Mouse (Mus musculus) liver, embryonic 13.5 days (tissue): Measurements from ENCODE around the gene Spp1. TPM values are rescaled to one million over a fixed set of nuclear protein-coding genes. Genes with fewer than 3 reads are reported as not detected.

Experiments
- ATAC-seq: fragments of 200-750 bp; cut with Nextera tagmentation; 2 replicates; pipeline ENCODE4 v1.8.0; 2017; ENCODE audit warnings: low read depth, mild to moderate bottlenecking, moderate number of reproducible peaks, moderate library complexity
- DNase-seq: peaks from one replicate; pipeline ENCODE4 v3.0.0; 2022
- H3K27ac ChIP-seq: fragments of 300-500 bp; sonication (generic); 2 replicates; pipeline ENCODE4 v1.5.1; 2015; ENCODE audit warnings: moderate library complexity, mild to moderate bottlenecking, inconsistent platforms
- H3K27me3 ChIP-seq: fragments of 300-500 bp; sonication (generic); 2 replicates; pipeline ENCODE4 v1.6.1; 2015; ENCODE audit warnings: mild to moderate bottlenecking, inconsistent platforms
- H3K36me3 ChIP-seq: fragments of 300-500 bp; sonication (generic); 2 replicates; pipeline ENCODE4 v1.6.1; 2015; ENCODE audit warnings: mild to moderate bottlenecking, inconsistent platforms
- H3K4me1 ChIP-seq: fragments of 300-500 bp; sonication (generic); replicated peaks from 2 replicates; pipeline ENCODE4 v1.6.1; 2015; ENCODE audit warnings: inconsistent platforms
- H3K4me2 ChIP-seq: fragments of 300-500 bp; sonication (generic); 2 replicates; pipeline ENCODE4 v1.6.1; 2015; ENCODE audit warnings: inconsistent platforms, mild to moderate bottlenecking, moderate library complexity
- H3K4me3 ChIP-seq: fragments of 300-500 bp; sonication (generic); replicated peaks from 2 replicates; pipeline ENCODE4 v1.5.1; 2015; ENCODE audit warnings: mild to moderate bottlenecking, inconsistent platforms
- H3K9ac ChIP-seq: fragments of 300-500 bp; sonication (generic); 2 replicates; pipeline ENCODE4 v1.6.1; 2015; ENCODE audit warnings: mild to moderate bottlenecking, inconsistent platforms
- H3K9me3 ChIP-seq: fragments of 300-500 bp; sonication (generic); replicated peaks from 2 replicates; pipeline ENCODE4 v1.6.1; 2016; ENCODE audit warnings: inconsistent platforms
- WGBS: fragments of 180-500 bp; shearing (Covaris S2); methylation state at CpG from one replicate; pipeline ENCODE4 v1.1.7; 2015; ENCODE audit not compliant: insufficient replicate concordance; 5-methylcytosine and 5-hydroxymethylcytosine counted together
- polyA plus RNA-seq: library from polyadenylated mRNA; unstranded; fragments of >200 nt; fragmentation: Nextera tagmentation; extraction: Ambion mirVana; gene quantifications from 2 replicates; pipeline ENCODE4 v1.2.1, GENCODE M21; 2015

The Spp1 gene
- polyA plus RNA-seq, 1 experiment from 2014 or later = 3.6 TPM

GRCm38 (mm10) chr5:104405051-104405450 lies 29.9 kb upstream of the Spp1 start:
- H3K4me3 ChIP-seq = no peak overlapping the region
- no peak overlapping the region for H3K4me2 ChIP-seq
- no peak overlapping the region for H3K9ac ChIP-seq
- no peaks in the 10 kb centered on the region for H3K27me3 ChIP-seq
- no peaks in the 10 kb centered on the region for H3K9me3 ChIP-seq
- no peaks in the 10 kb centered on the region for H3K36me3 ChIP-seq
- DNase-seq (no peak), ATAC-seq (no peak)
- no peak overlapping the region for H3K27ac ChIP-seq
- 66% methylated on average over 3 of the region's 3 CpGs for WGBS
- no peaks in the 10 kb centered on the region for H3K4me1 ChIP-seq

DNA sequence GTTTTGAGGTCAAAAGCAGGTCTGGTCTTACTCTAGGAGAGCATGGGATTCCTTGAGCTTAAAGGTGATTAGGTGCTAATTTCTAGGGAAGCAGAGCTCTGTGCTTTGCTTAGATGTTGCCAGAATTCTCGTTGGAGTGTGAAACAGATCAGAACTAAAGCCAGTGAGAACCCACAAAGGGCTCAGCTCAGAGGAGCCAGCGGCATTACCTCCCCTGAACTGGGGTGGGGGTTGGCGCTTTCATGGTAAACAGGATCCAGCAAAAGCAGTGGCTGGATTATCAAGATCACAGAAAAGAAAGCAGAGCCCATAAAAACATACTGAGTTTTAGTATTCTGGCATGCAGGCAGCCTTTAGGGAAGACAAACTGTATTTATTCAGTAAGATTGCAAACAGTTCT lies 28.2 kb upstream of the Spp1 start:
- no peaks in the 10 kb centered on the region for H3K9me3 ChIP-seq
- no peak overlapping the region for H3K27ac ChIP-seq
- H3K4me2 ChIP-seq = no peak overlapping the region
- H3K4me3 ChIP-seq = no peak overlapping the region
- no peak for ATAC-seq
- 23% methylated on average over 3 of the region's 3 CpGs for WGBS
- DNase-seq = no peak
- H3K4me1 ChIP-seq = no peaks in the 10 kb centered on the region
- H3K36me3 ChIP-seq = no peaks in the 10 kb centered on the region
- no peaks in the 10 kb centered on the region for H3K27me3 ChIP-seq
- H3K9ac ChIP-seq = no peak overlapping the region

GRCm38 (mm10) chr5:104407541-104408231 lies 27.2 kb upstream of the Spp1 start:
- 52% methylated on average over 2 of the region's 2 CpGs for WGBS
- no peaks in the 10 kb centered on the region for H3K36me3 ChIP-seq
- H3K4me1 ChIP-seq = no peaks in the 10 kb centered on the region
- no peak overlapping the region for H3K9ac ChIP-seq
- no peak overlapping the region for H3K4me2 ChIP-seq
- no peaks in the 10 kb centered on the region for H3K9me3 ChIP-seq
- no peak for DNase-seq
- no peak for ATAC-seq
- H3K27ac ChIP-seq = no peak overlapping the region
- no peak overlapping the region for H3K4me3 ChIP-seq
- no peaks in the 10 kb centered on the region for H3K27me3 ChIP-seq

DNA sequence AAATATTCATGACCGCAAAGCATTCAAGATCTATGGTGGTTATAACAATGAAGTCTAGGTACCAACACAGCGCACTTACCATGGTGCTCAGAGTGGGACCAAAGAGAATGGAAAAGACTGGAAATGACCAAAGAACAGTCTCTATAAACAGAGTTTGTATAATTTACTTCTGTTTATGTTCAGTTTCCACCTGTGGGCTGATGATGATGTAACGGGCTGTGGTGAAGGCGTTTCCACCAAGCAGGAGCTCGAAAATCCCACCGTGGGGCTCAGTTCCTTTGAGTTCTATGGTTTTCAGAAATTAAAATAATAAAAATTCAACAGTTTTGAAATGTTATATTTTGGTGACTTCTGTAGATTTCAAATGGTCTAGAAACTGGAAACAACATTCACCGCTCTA lies 26.4 kb upstream of the Spp1 start:
- no peaks in the 10 kb centered on the region for H3K36me3 ChIP-seq
- ATAC-seq (no peak), DNase-seq (no peak)
- WGBS = 78% methylated on average over 7 of the region's 7 CpGs
- no peak overlapping the region for H3K9ac ChIP-seq
- no peak overlapping the region for H3K4me3 ChIP-seq
- no peaks in the 10 kb centered on the region for H3K9me3 ChIP-seq
- no peak overlapping the region for H3K27ac ChIP-seq
- no peaks in the 10 kb centered on the region for H3K27me3 ChIP-seq
- H3K4me1 ChIP-seq = no peaks in the 10 kb centered on the region
- no peak overlapping the region for H3K4me2 ChIP-seq

DNA sequence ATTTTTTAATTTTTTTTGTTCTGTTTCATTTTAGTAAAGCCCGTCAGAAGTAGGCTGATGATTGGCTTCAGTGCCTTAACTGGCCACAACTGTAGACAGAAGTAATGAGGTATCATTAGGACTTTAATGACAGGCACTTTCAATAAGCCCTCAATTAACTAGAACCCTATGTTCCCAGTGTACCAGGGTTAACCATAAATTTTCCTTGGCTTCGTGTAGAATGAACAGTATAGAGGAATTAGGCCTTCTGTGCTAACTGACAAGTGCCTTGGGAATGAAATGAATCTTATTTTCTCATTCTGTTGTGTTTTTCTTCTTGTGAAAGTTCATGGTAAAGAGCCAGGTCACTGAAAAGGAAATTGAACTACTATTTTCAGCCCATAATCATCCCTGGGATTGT lies 18.9 kb upstream of the Spp1 start:
- 62% methylated on average over 2 of the region's 2 CpGs for WGBS
- H3K4me3 ChIP-seq = no peak overlapping the region
- no peak overlapping the region for H3K4me2 ChIP-seq
- H3K27me3 ChIP-seq = no peaks in the 10 kb centered on the region
- no peaks in the 10 kb centered on the region for H3K36me3 ChIP-seq
- no peaks in the 10 kb centered on the region for H3K4me1 ChIP-seq
- ATAC-seq (no peak), DNase-seq (no peak)
- H3K9me3 ChIP-seq = no peaks in the 10 kb centered on the region
- no peak overlapping the region for H3K27ac ChIP-seq
- H3K9ac ChIP-seq = no peak overlapping the region

DNA sequence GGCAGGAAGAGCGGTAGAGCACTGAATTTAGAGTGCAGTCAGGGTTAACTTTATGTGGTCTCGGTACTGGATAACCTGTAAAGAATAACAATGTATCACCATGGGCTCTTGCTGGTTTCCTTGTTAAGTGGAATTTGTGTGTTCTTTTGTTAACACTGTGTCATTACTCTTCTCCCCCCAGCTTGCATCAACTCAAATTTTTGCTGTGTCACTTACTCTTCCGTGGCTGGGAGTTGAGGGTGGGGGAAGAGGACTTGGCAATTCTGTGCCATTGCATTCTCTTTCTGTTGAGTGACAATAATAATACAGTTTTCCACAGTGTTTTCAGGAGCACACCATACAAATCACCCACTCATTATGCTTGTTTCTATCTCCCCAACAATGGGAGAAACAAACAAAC lies 17.9 kb upstream of the Spp1 start:
- Histone ChIP-seq H3K27me3 (no peaks in the 10 kb centered on the region), H3K9ac (no peak overlapping the region), H3K4me1 (no peaks in the 10 kb centered on the region), H3K4me2 (no peak overlapping the region), H3K9me3 (no peaks in the 10 kb centered on the region), H3K4me3 (no peak overlapping the region), H3K36me3 (no peaks in the 10 kb centered on the region), H3K27ac (no peak overlapping the region)
- DNase-seq (no peak), ATAC-seq (no peak)
- 57% methylated on average over 3 of the region's 3 CpGs for WGBS

DNA sequence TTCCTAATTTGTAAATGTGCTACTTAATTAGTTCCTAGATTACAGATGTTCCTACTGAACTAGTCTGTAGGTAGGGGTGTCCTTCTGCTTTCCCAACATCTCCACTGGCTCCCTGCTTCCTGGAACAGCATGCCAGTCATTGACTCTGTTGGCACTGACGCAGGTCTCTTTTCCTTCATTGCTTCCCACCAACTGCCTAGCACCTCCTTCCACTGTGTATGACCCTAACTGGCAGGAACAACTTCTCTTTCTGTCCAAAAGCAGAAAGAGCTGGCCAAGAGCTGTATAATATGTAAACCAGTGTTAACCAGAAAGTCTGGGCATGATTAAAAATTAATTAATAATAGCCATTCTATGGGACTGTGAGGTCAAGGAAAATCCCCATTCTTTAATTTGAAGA lies 17.2 kb upstream of the Spp1 start:
- no peaks in the 10 kb centered on the region for H3K9me3 ChIP-seq
- 67% methylated on average over 1 of the region's 1 CpGs for WGBS
- DNase-seq = no peak

DNA sequence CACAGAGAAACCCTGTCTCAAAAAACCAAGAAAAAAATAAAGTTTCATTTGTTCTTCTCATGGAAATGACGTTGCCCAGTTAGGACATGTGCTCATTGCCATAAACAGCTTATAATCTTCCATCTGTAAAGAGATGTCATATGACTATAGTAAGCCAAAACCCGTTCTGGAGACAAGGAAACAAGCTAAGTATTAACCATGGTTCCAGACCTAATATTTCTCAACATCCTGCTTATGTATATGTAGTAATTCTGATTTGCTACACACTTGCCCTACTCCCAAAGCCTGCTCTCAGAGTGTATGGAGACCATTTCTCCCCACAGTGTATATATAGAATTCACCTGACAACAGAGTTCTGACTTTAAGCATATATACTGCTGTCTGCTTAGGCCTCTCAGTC lies 12.9 kb upstream of the Spp1 start:
- H3K27me3 ChIP-seq = no peaks in the 10 kb centered on the region
- no peaks in the 10 kb centered on the region for H3K36me3 ChIP-seq
- no peak overlapping the region for H3K4me2 ChIP-seq
- ATAC-seq (no peak), DNase-seq (no peak)
- WGBS = 39% methylated on average over 2 of the region's 2 CpGs
- H3K4me1 ChIP-seq = no peaks in the 10 kb centered on the region
- no peaks in the 10 kb centered on the region for H3K9me3 ChIP-seq
- H3K9ac ChIP-seq = no peak overlapping the region
- H3K27ac ChIP-seq = no peak overlapping the region
- no peak overlapping the region for H3K4me3 ChIP-seq

More for the DNA sequence above, 17.2 kb upstream of the Spp1 start:
- Histone ChIP-seq H3K4me2 (no peak overlapping the region), H3K27me3 (no peaks in the 10 kb centered on the region), H3K27ac (no peak overlapping the region), H3K4me3 (no peak overlapping the region), H3K4me1 (no peaks in the 10 kb centered on the region), H3K9ac (no peak overlapping the region), H3K36me3 (no peaks in the 10 kb centered on the region)
- no peak for ATAC-seq

GRCm38 (mm10) chr5:104423861-104424260 lies 11.1 kb upstream of the Spp1 start:
- WGBS = 77% methylated on average over 3 of the region's 3 CpGs
- H3K27ac ChIP-seq = no peak overlapping the region

GRCm38 (mm10) chr5:104425949-104426348 lies 9.0 kb upstream of the Spp1 start:
- no peak for ATAC-seq
- DNase-seq = no peak
- Histone ChIP-seq H3K27me3 (no peaks in the 10 kb centered on the region), H3K27ac (no peak overlapping the region), H3K4me1 (no peaks in the 10 kb centered on the region), H3K4me2 (no peak overlapping the region), H3K9ac (no peak overlapping the region), H3K4me3 (no peak overlapping the region), H3K36me3 (no peaks in the 10 kb centered on the region), H3K9me3 (no peaks in the 10 kb centered on the region)
- 20% methylated on average over 8 of the region's 8 CpGs for WGBS

More at GRCm38 (mm10) chr5:104423861-104424260, 11.1 kb upstream of the Spp1 start:
- DNase-seq (no peak), ATAC-seq (no peak)
- Histone ChIP-seq H3K9me3 (no peaks in the 10 kb centered on the region), H3K4me2 (no peak overlapping the region), H3K4me1 (no peaks in the 10 kb centered on the region), H3K9ac (no peak overlapping the region), H3K27me3 (no peaks in the 10 kb centered on the region), H3K4me3 (no peak overlapping the region), H3K36me3 (no peaks in the 10 kb centered on the region)

GRCm38 (mm10) chr5:104432886-104433285 lies 2.0 kb upstream of the Spp1 start:
- WGBS = 28% methylated on average over 12 of the region's 12 CpGs
- no peak overlapping the region for H3K9ac ChIP-seq
- no peak for DNase-seq

DNA sequence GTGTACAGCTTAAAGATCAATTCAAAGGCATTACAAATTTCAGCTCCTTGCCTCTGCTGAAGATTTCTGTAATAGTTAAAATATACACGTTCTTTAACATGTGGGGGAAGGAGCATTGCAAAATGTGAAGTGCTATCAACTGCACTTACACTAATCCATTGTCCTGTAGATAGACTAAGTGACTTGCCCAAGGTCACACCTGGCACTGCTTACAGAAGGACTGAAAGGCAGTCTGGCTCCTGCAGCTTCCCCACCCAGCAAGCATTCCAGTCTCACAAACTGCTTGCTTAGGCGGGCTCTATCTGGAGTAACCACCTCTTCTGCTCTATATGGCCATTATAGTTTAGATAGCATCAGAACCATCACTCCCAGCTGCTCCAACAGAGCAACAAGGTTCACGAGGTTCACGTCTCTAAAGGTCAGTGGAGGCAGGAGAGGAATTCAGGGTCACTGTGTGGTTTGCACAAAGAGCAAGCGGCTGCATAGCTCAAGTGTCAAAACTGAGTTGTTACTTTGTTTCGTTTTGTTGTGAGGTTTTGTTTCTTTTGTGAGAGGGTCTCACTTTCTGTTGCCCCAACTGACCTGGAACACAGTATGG lies 851 bp upstream of the Spp1 start:
- Histone ChIP-seq H3K27me3 (peaks cover 5% of the 10 kb centered on the region; the same call in 1 of the 2 replicates), H3K4me1 (no peaks in the 10 kb centered on the region), H3K4me2 (no peak overlapping the region), H3K9me3 (no peaks in the 10 kb centered on the region), H3K4me3 (no peak overlapping the region), H3K36me3 (no peaks in the 10 kb centered on the region), H3K9ac (no peak overlapping the region), H3K27ac (no peak overlapping the region)
- ATAC-seq (no peak), DNase-seq (no peak)
- WGBS = 28% methylated on average over 6 of the region's 6 CpGs

More at GRCm38 (mm10) chr5:104432886-104433285, 2.0 kb upstream of the Spp1 start:
- Histone ChIP-seq H3K4me3 (no peak overlapping the region), H3K9me3 (no peaks in the 10 kb centered on the region), H3K27ac (no peak overlapping the region), H3K36me3 (no peaks in the 10 kb centered on the region), H3K27me3 (peaks cover 5% of the 10 kb centered on the region; the same call in 1 of the 2 replicates), H3K4me1 (no peaks in the 10 kb centered on the region), H3K4me2 (no peak overlapping the region)
- no peak for ATAC-seq
